Mouse (Mus musculus) midbrain, embryonic 10.5 days (tissue): ENCODE measurements around the gene Zfr2. TPM values are rescaled to one million over a fixed set of nuclear protein-coding genes. Genes with fewer than 3 reads are reported as not detected.

Experiments used
- DNase-seq: peaks from one replicate; pipeline ENCODE4 v3.0.0-alpha.2; 2017; ENCODE audit warnings: low spot score
- H3K27ac ChIP-seq: fragments of 300-500 bp; sonication (generic); replicated peaks from 2 replicates; pipeline ENCODE4 v1.5.1; 2016; ENCODE audit warnings: mild to moderate bottlenecking
- H3K27me3 ChIP-seq: fragments of 300-500 bp; sonication (generic); 2 replicates; pipeline ENCODE4 v1.6.1; 2016; ENCODE audit warnings: low read depth, mild to moderate bottlenecking; ENCODE audit not compliant: poor library complexity, severe bottlenecking
- H3K36me3 ChIP-seq: fragments of 300-500 bp; sonication (generic); 2 replicates; pipeline ENCODE4 v1.6.1; 2016; ENCODE audit warnings: mild to moderate bottlenecking, moderate library complexity
- H3K4me1 ChIP-seq: fragments of 300-500 bp; sonication (generic); 2 replicates; pipeline ENCODE4 v1.6.1; 2016
- H3K4me3 ChIP-seq: fragments of 300-500 bp; sonication (generic); 2 replicates; pipeline ENCODE4 v1.5.1; 2016; ENCODE audit warnings: mild to moderate bottlenecking, moderate library complexity
- H3K9me3 ChIP-seq: fragments of 300-500 bp; sonication (generic); replicated peaks from 2 replicates; pipeline ENCODE4 v1.6.1; 2016; ENCODE audit warnings: mild to moderate bottlenecking
- WGBS: fragments of 180-500 bp; shearing (Covaris S2); methylation state at CpG from one replicate; pipeline ENCODE4 v1.1.7; 2016; 5-methylcytosine and 5-hydroxymethylcytosine counted together
- polyA plus RNA-seq: library from polyadenylated mRNA; unstranded; fragments of >200 nt; fragmentation: Nextera tagmentation; extraction: Ambion mirVana; gene quantifications from 2 replicates; pipeline ENCODE4 v1.2.1, GENCODE M21; 2016

Zfr2 gene
- polyA plus RNA-seq, 1 experiment from 2014 or later = 3.5 TPM

DNA sequence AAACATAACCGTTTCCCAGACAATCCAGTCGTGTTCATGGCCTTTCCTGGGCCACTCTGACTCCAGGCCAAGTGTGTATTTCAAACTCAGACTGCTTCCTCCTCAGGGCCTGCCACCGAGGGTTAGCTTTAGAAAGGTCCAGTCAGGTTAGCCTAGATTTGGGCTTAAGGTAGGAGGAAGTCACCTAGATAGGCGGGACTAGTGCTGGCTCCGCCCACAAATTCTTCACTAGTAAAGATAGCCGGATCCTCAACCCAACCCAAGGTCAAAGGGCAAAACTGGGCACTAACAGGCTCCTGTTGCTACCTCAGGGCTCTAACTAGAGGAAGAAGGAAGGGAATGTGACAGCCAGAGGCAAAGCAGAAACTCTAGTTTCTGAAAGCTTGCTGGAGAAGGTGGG, 53.6 kb downstream of the Zfr2 start:
- Histone ChIP-seq H3K36me3 (no peaks in the 10 kb centered on the region), H3K4me1 (peaks cover 45% of the 10 kb centered on the region), H3K9me3 (no peaks in the 10 kb centered on the region), H3K4me3 (no peak overlapping the region), H3K27me3 (peaks cover 88% of the 10 kb centered on the region), H3K27ac (no peak overlapping the region)
- DNase-seq = no peak
- WGBS = 51% methylated on average over 6 of the region's 6 CpGs

DNA sequence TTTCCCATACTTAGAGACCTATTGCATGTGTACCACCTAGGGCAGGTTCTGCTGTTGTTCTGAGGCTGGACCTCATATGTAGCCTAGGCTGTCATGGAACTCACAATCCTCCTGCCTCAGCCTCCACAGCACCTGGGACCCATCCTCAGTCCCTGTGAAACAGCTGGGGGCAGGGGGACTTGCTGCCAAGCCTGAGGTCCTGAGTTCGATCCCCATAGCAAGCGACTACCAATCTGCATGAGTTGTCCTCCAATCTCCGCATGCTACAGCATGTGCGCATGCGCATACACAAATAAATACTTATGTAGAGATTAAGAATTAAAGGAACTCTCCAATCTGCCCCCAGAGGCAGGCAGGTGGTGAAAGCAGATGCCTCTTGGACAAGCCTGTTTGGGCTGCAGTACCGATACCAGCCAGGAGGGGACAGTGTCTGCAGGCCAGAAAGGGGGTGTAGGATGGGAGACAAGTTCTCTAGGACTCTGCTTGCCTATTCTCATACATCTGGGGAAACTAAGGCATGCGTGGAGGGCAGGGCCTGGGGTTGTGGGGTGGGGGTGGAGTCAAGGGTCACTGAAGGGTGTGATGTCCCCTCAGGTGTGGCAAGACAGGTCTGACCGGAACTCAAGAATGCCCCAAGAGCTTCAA, 54.7 kb downstream of the Zfr2 start:
- Histone ChIP-seq H3K36me3 (no peaks in the 10 kb centered on the region), H3K27me3 (peaks cover 90% of the 10 kb centered on the region), H3K9me3 (no peaks in the 10 kb centered on the region), H3K4me3 (no peak overlapping the region), H3K4me1 (peaks cover 45% of the 10 kb centered on the region), H3K27ac (no peak overlapping the region)
- DNase-seq = peak; percentile 63
- 66% methylated on average over 8 of the region's 8 CpGs for WGBS

DNA sequence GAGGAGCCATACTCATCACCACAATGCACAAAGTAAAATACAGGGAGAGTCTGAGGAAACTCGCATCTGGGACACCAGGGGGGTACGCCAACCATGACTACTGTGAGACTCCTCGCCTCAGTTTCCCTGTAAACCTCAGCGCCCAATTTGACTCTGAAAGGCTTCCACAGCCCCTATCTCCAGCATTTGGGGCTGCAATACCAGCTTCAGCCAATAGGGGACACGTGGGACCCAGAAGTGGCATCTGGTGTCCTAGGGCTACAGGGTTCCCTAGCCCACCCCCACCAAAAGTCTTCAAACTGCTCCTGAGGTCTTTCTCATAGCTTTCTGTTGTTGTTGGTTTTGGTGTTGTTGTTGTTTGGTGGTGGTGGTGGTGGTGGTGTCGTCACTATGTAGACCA, 55.6 kb downstream of the Zfr2 start:
- no peak overlapping the region for H3K27ac ChIP-seq
- H3K9me3 ChIP-seq = no peaks in the 10 kb centered on the region
- WGBS = 35% methylated on average over 6 of the region's 6 CpGs
- H3K4me1 ChIP-seq = peaks cover 44% of the 10 kb centered on the region
- DNase-seq = peak; percentile 49
- H3K4me3 ChIP-seq = no peak overlapping the region
- peaks cover 81% of the 10 kb centered on the region for H3K27me3 ChIP-seq
- no peaks in the 10 kb centered on the region for H3K36me3 ChIP-seq

DNA sequence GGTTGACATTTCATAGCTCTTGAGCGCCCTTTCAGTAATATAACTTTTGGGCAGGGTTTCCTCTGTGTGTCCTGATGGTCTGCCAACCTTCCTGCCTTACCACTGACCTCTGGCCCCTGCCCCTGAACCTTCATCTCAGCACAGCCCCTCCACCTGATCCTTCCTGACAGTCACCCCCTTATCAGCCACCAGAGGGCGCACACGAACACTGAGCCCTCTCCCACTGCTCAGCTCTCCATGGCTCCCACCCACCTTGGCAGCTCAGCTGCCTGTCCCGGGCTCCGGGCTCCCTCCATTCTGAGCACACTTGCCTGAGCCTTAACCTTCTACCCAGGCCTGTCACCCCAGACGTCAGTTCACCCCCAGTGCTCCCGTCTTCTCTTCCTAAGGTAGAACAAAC, 56.3 kb downstream of the Zfr2 start:
- Histone ChIP-seq H3K36me3 (no peaks in the 10 kb centered on the region), H3K27ac (no peak overlapping the region), H3K9me3 (no peaks in the 10 kb centered on the region), H3K4me3 (peak overlapping the region; percentile 21; the same call in 1 of the 2 replicates), H3K4me1 (peaks cover 48% of the 10 kb centered on the region), H3K27me3 (peaks cover 74% of the 10 kb centered on the region)
- 4% methylated on average over 7 of the region's 7 CpGs for WGBS
- DNase-seq = peak; percentile 64

DNA sequence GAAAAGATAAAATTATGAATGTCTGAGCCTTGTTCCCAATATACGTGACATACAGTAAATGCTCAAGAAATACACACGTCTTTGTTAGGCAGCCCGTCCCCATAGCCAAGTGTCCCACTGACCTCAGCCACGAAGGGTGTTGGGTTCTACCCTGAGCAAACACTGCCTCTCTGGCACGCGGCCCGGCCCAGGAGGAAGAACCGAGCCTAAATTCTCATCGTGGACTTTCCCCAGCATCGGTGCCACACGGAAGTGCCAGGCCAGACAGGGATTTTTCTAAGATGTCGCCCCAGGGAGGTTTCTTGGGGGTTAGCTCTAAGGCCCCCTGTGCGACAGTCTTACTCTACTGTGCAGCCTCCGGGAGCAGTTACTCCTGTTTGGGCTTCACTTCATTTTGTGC, 56.9 kb downstream of the Zfr2 start:
- Histone ChIP-seq H3K36me3 (no peaks in the 10 kb centered on the region), H3K27ac (no peak overlapping the region), H3K4me1 (peaks cover 51% of the 10 kb centered on the region), H3K27me3 (peaks cover 69% of the 10 kb centered on the region), H3K4me3 (no peak overlapping the region), H3K9me3 (no peaks in the 10 kb centered on the region)
- WGBS = 67% methylated on average over 14 of the region's 14 CpGs
- DNase-seq = no peak

DNA sequence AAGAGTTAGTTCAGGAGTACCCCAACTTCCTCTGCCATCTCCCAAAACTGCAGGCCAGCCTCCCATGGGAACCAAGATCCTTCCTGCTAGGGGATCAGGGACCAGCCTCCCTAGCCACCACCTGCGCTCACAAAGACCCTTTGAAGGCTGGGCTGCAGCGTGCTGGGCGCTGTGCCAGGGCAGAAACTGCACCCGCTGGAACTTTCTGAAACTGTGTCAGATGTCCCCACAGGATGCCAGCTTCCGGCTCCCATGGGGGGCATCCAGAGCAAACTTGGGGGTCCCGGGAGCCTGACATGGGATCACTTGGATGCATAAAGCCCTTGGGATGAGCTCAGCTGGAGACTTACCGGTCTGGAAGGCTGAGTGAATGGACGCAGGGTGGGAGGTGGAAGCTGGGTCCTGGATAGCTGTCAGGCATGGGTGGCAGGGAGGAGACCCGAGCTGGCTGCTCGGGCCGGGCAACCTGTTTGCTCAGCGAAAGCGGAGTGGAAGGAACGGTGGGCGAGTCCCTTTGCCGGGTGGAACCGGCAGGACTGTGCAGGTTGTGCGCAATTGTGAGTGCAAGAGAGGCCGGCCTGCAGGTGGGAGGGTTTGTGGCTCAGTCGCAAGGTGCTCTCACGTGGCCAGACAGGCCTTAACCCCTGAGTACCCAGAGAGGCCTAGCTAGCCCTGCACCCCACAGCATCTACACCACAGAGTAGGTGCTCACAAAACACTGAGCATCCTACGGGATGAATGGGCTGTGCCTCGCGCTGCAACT, 57.9 kb downstream of the Zfr2 start:
- peaks cover 8% of the 10 kb centered on the region for H3K36me3 ChIP-seq
- no peak for DNase-seq
- H3K9me3 ChIP-seq = no peaks in the 10 kb centered on the region
- peaks cover 61% of the 10 kb centered on the region for H3K27me3 ChIP-seq
- H3K4me3 ChIP-seq = peak overlapping the region; percentile 11; the same call in 1 of the 2 replicates
- H3K4me1 ChIP-seq = peaks cover 51% of the 10 kb centered on the region
- 18% methylated on average over 24 of the region's 24 CpGs for whole genome bisulfite sequencing
- H3K27ac ChIP-seq = no peak overlapping the region

DNA sequence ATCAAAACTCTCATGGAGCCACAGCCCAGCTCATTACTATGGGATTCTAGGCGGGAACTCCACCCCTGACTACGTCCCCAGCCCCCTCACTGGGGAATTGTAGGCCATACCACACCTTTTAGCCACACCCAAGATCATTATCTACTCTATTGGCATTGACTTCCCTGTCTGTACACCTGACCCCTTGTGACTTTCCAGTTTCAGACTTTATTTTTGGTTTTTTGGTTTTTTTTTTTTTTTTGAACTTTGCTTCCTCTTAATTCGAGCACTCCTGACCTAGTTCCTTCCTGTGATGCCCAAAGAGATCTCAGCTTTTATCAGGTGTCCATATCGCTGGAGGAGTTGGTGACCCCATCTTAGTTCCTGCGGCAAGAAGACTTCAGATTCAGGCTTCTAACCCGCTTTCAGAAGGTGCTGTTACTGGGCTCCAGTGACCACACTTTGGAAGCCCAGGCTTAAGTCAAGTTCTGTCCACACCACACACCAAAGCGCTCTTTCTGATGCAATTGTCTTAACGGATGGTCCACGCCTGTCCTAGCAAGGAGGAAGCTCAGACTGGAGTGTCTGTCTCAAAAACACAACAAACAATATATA, 58.7 kb downstream of the Zfr2 start, which contains the start of gene Tjp3:
Tjp3 (minus strand) TSS at position 71 of the 594 bp plus-strand sequence.
- H3K36me3 ChIP-seq = peaks cover 15% of the 10 kb centered on the region
- no peak for DNase-seq
- no peak within 1 kb of the TSS for H3K27ac ChIP-seq
- H3K27me3 ChIP-seq = peaks cover 56% of the 10 kb centered on the region
- H3K9me3 ChIP-seq = no peaks in the 10 kb centered on the region
- H3K4me1 ChIP-seq = peaks cover 51% of the 10 kb centered on the region
- 73% methylated on average over 9 of the region's 9 CpGs for WGBS
- H3K4me3 ChIP-seq = peak within 1 kb of the TSS; percentile 71

DNA sequence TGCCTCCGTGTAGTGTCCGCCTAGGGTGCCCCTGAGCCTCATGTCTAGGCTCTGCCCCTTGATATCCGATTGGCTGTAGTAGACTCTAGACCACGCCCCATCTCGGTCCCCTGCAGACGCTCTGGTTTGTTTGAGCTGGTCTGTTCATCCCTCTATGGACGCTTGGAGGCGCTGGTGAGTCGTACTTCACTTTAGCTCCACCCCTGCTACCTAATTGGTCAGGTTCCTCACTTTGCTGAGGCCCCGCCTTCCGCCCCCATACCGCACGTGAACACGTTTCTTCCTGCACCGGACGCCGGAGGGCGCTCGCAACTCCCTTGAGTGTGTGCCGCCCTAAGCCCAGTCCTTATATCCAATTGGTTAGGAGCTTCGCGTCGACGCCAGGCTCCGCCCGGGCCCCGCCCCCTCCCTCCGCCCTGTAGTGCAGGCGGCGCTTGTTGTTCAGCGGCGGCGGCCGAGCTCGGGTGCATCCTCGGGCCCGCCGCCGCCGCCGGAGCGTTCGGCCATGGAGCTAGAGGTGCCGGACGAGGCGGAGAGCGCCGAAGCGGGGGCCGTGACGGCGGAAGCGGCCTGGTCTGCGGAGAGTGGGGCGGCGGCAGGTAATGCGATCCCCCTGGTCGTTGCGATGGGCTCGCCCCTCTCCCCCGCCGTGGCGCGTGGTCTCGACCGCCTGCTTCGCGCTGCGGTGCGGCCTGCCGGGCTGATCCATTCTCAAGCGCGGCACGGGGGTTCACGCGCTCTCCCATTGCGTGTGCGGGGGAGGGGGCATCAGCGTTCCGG, 59.8 kb downstream of the Zfr2 start, which contains the start of gene Pip5k1c:
Pip5k1c (plus strand) TSS at position 410 of the 780 bp plus-strand sequence.
- WGBS = under 1% methylated on average over 74 of the region's 80 CpGs
- Histone ChIP-seq H3K4me1 (peaks cover 57% of the 10 kb centered on the region), H3K36me3 (peaks cover 18% of the 10 kb centered on the region), H3K9me3 (no peaks in the 10 kb centered on the region), H3K27ac (peak within 1 kb of the TSS; percentile 96), H3K4me3 (peak within 1 kb of the TSS; percentile 71), H3K27me3 (peaks cover 45% of the 10 kb centered on the region)
- DNase-seq = peak; percentile 100

DNA sequence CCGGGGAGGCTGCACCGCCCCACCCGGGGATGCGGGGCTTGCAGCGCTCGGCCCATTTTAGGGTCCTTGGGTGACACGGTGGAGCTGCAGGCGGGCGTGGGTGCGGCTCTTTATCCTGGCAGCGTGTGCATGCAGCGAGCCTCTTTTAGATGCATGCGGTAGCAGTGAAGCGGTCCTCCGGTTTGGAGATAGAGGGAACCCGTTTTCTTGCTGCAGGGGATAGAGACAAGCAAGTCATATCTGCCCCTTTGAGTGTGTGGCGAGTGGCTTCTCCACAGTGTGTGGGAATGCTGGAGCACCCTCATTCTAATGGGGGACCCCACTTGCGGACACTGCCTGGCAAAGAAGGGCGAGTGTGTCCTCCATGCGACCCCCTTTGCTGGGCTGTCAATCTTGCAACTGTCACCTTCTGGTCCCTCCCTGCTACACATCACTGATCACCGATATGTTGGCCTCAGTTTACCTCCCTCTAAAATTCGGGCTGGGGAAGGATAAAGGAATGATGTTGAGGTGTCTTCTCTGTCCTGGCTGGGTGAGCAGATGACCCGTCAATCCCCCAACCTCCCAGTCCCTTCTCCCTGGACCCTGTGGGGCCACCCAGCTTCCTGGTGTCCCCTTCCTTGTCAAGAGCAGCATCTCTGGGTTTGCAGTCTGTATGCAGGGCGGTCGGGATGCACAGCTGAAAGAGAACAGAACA, 60.5 kb downstream of the Zfr2 start:
- peak overlapping the region; percentile 71 for H3K4me3 ChIP-seq
- no peaks in the 10 kb centered on the region for H3K9me3 ChIP-seq
- H3K36me3 ChIP-seq = peaks cover 25% of the 10 kb centered on the region
- H3K27ac ChIP-seq = peak overlapping the region; percentile 96
- DNase-seq = no peak
- 5% methylated on average over 25 of the region's 25 CpGs for WGBS
- peaks cover 37% of the 10 kb centered on the region for H3K27me3 ChIP-seq
- peaks cover 53% of the 10 kb centered on the region for H3K4me1 ChIP-seq

DNA sequence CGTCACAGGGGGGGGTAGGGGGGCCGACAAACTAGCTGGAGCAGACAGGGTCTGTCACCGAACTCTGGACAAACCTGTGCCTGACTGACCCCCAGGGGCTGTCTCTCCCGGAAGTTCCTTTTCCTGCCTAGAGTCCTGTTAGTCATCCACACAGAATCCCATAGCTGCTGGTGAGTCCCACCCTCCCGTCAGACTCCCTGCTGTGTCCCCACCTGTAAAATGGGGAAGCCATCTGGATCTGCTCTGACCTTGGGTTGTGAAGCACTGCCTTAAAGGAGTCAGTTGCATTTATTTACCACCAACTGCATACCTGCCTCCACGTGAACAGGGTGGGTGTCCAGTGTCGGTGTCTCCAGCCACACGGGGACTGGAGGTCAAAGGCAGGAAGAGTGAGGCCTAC, 61.5 kb downstream of the Zfr2 start:
- Histone ChIP-seq H3K4me1 (peaks cover 56% of the 10 kb centered on the region), H3K27me3 (peaks cover 29% of the 10 kb centered on the region), H3K9me3 (no peaks in the 10 kb centered on the region), H3K27ac (peak overlapping the region; percentile 96; the same call in 1 of the 2 replicates), H3K36me3 (peaks cover 25% of the 10 kb centered on the region), H3K4me3 (peak overlapping the region; percentile 71)
- 67% methylated on average over 8 of the region's 8 CpGs for WGBS
- DNase-seq = no peak

DNA sequence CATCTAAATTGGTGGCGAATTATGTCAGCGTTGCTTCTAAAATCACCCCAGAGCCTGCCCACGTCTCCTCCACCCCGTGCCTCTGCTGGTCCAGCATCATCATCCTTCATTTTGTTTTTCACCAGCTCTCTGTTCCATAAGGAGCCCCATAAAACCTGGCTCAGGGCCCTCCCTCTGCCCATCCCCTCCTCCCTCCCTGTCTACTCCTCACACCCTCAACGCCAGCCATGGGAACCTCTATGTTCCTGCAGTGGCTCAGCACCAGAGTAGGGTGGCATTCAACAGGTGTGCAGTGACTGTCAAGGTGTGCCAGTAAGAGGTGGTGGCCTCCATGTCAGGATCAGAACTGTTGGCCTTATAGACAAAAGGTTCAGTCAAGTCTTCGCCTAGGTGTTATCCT, 62.2 kb downstream of the Zfr2 start:
- H3K27me3 ChIP-seq = peaks cover 22% of the 10 kb centered on the region
- DNase-seq = no peak
- no peaks in the 10 kb centered on the region for H3K9me3 ChIP-seq
- WGBS = 93% methylated on average over 6 of the region's 6 CpGs
- H3K4me1 ChIP-seq = peaks cover 62% of the 10 kb centered on the region
- H3K27ac ChIP-seq = no peak overlapping the region
- H3K4me3 ChIP-seq = peak overlapping the region; percentile 71; the same call in 1 of the 2 replicates
- peaks cover 27% of the 10 kb centered on the region for H3K36me3 ChIP-seq

DNA sequence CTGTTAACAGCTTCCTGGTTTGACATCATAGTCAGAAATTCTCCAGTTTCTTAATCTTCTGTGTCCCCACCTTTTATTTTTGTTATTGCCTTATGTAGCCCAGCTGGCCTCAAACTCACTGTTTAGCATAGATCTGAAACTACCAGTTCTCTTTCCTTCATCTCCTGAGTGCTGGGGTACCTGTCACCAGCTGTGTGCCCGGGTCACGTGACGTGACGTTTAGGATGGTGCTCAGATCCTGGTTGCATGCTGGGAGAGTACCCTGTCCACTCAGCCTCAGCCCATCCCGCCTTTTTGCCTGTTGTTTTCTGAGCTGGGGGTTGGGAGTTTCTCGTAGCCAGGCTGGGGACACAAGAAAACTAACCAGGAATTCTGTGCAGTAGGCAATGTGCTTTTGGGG, 64.3 kb downstream of the Zfr2 start:
- DNase-seq = no peak
- WGBS = 79% methylated on average over 6 of the region's 6 CpGs
- no peak overlapping the region for H3K27ac ChIP-seq
- 0 out of 2 replicates have a peak overlapping the region, but pooled peaks have one; percentile 5 for H3K4me3 ChIP-seq
- H3K27me3 ChIP-seq = 0 out of 2 replicates have a peak, but pooled peaks cover 1% of the 10 kb centered on the region
- peaks cover 78% of the 10 kb centered on the region for H3K4me1 ChIP-seq
- peaks cover 32% of the 10 kb centered on the region for H3K36me3 ChIP-seq
- H3K9me3 ChIP-seq = no peaks in the 10 kb centered on the region
